Mouse (Mus musculus) erythroblast, embryonic 14.5 days (primary cell): ENCODE measurements at regions not wholly inside any gene's neighbourhood (a gene's known extent, or its start where the extent isn't known, plus 50 kb on each side); places are given as distances from the start of the nearest gene placed in this dataset.

ENCODE experiments used
- GATA1 ChIP-seq: IDR thresholded peaks from 2 replicates; pipeline ENCODE4 v1.6.1; 2012; ENCODE audit warnings: low read length, inconsistent platforms, mixed read lengths
- TAL1 ChIP-seq: IDR thresholded peaks from 3 replicates; pipeline ENCODE4 v1.6.1; 2012; ENCODE audit warnings: low read length, inconsistent platforms, mixed read lengths

GRCm38 (mm10) chr16:77330996-77331395 is 270.9 kb downstream of the Gm11146 start:
- no peak for TF ChIP-seq TAL1
- TF ChIP-seq GATA1, result no peak
